Mouse (Mus musculus) lung, postnatal 0 days (tissue): ENCODE measurements at regions not wholly inside any gene's neighbourhood (a gene's known extent, or its start where the extent isn't known, plus 50 kb on each side); places are given as distances from the start of the nearest gene placed in this dataset.

Experiments used
- CTCF ChIP-seq: IDR thresholded peaks from 2 replicates; pipeline ENCODE4 v1.5.1; 2016; ENCODE audit warnings: antibody characterized with exemption, mild to moderate bottlenecking
- EP300 ChIP-seq: IDR thresholded peaks from 2 replicates; pipeline ENCODE4 v1.6.1; 2016; ENCODE audit warnings: antibody characterized with exemption, mild to moderate bottlenecking, control low read depth

DNA sequence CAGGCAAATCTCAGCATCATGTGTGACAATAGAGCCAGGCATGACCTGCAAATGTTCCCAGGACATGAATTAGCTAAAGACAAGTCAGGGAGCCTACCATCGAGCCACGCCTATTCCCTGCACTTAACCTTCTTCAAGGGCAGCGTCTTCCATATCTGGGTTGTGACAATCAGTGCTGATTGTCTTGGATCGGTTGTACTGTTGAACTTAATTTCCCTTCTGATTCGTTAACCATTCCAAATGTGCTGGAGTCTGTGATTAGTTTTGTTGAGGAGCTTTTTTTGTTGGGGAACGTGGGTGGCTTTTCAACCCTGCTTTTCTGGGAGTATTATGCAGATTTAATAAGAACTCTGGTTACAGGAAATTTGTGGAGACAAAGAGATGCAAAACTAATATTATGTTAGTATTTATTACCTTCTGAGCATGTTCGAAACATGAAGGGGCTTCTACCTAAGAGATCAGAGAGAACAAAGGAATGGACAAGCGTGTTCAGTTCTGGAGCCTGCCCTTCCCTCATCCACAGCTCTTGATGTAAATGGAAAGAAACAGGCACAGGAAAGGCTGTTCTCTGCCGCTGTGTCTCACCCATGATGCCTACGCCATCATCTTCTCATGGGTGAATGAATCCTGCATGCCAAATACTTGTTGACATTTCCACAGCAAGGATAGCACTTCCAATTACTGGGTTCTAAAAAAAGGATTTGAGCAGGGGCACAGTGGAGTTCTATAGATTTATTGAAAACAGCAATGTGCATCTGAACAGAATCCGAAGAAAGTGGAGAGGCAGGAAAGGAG is 313.4 kb upstream of the Tle4 start:
- no peak for TF ChIP-seq CTCF
- TF ChIP-seq EP300: no peak
